Mouse (Mus musculus) midbrain, embryonic 15.5 days (tissue): ENCODE data around the gene Acsl5. TPM values are rescaled to one million over a fixed set of nuclear protein-coding genes. Genes with fewer than 3 reads are reported as not detected.

Experiments
- ATAC-seq: fragments of 200-750 bp; cut with Nextera tagmentation; replicated peaks from 2 replicates; pipeline ENCODE4 v1.8.0; 2017; ENCODE audit warnings: moderate TSS enrichment
- H3K27ac ChIP-seq: fragments of 300-500 bp; sonication (generic); 2 replicates; pipeline ENCODE4 v1.5.1; 2015; ENCODE audit warnings: mild to moderate bottlenecking, inconsistent platforms
- H3K27me3 ChIP-seq: fragments of 300-500 bp; sonication (generic); replicated peaks from 2 replicates; pipeline ENCODE4 v1.6.1; 2015; ENCODE audit warnings: inconsistent platforms
- H3K36me3 ChIP-seq: fragments of 300-500 bp; sonication (generic); replicated peaks from 2 replicates; pipeline ENCODE4 v1.6.1; 2015; ENCODE audit warnings: inconsistent platforms
- H3K4me1 ChIP-seq: fragments of 300-500 bp; sonication (generic); 2 replicates; pipeline ENCODE4 v1.6.1; 2015; ENCODE audit warnings: inconsistent platforms
- H3K4me2 ChIP-seq: fragments of 300-500 bp; sonication (generic); 2 replicates; pipeline ENCODE4 v1.6.1; 2015; ENCODE audit warnings: inconsistent platforms, mild to moderate bottlenecking, moderate library complexity
- H3K4me3 ChIP-seq: fragments of 300-500 bp; sonication (generic); 2 replicates; pipeline ENCODE4 v1.5.1; 2015; ENCODE audit warnings: mild to moderate bottlenecking, inconsistent platforms
- H3K9ac ChIP-seq: fragments of 300-500 bp; sonication (generic); 2 replicates; pipeline ENCODE4 v1.6.1; 2015; ENCODE audit warnings: mild to moderate bottlenecking, inconsistent platforms
- H3K9me3 ChIP-seq: fragments of 300-500 bp; sonication (generic); 2 replicates; pipeline ENCODE4 v1.6.1; 2016; ENCODE audit warnings: inconsistent platforms
- WGBS: fragments of 180-500 bp; shearing (Covaris S2); methylation state at CpG from one replicate; pipeline ENCODE4 v1.1.7; 2015; ENCODE audit warnings: mixed read lengths; 5-methylcytosine and 5-hydroxymethylcytosine counted together
- polyA plus RNA-seq: library from polyadenylated mRNA; unstranded; fragments of >200 nt; fragmentation: Nextera tagmentation; extraction: Ambion mirVana; gene quantifications from 2 replicates; pipeline ENCODE4 v1.2.1, GENCODE M21; 2015

Acsl5 gene
- polyA plus RNA-seq, 1 experiment from 2014 or later: 13.4 TPM

DNA sequence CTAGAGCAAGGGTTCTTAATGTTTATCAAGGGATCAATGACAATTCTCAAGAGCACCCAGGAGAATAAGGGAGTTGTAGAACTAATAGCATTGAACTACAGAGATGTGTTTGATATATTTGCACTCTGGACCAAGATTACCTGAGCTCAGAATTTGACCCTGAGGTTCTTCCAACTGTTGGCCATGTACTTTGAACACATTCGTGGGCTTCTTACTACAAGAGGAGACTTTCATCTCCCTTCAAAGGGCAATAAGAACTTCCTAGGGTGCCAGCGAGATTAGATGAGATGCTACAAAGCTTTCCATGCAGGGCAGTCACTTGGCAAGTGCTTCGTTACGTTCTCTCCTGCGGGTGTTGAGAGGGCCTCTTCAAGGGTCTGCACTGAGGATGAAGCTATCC lies 4.2 kb upstream of the Acsl5 start:
- ATAC-seq: no peak

DNA sequence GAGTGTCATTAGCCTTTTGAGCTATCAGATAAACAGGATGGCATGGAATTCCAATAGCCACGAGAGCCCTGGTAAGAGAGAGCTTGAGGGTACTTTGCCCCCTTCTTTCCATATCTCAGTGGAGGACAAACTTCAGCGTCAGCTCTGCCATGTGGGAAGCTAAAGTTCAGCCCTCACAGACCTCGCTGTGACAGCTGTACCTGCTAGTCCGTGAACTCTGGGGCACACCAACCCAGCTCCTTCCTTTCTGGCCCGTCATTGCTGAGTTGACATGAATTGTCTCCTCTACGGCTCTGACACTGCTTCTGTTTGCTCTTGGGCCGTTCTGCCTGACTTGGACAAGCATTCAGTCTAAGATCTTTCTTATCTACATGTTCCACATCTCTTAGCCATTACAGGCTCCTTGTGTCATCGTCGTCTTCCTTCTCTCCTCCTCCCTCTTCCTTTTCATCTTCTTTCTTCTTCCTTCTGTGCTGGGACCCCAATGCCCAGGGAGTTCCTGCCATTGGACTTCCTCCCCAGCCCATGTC lies 3.7 kb upstream of the Acsl5 start:
- no peak overlapping the region for H3K9ac ChIP-seq
- H3K4me1 ChIP-seq: peaks cover 1% of the 10 kb centered on the region; the same call in 1 of the 2 replicates
- 76% methylated on average over 9 of the region's 9 CpGs for WGBS
- no peaks in the 10 kb centered on the region for H3K9me3 ChIP-seq
- ATAC-seq: no peak
- H3K4me2 ChIP-seq: no peak overlapping the region
- no peaks in the 10 kb centered on the region for H3K36me3 ChIP-seq
- H3K27ac ChIP-seq: no peak overlapping the region
- no peaks in the 10 kb centered on the region for H3K27me3 ChIP-seq
- H3K4me3 ChIP-seq: no peak overlapping the region

More for the DNA sequence above, 4.2 kb upstream of the Acsl5 start:
- Histone ChIP-seq H3K27me3 (no peaks in the 10 kb centered on the region), H3K4me2 (no peak overlapping the region), H3K4me3 (no peak overlapping the region), H3K36me3 (no peaks in the 10 kb centered on the region), H3K4me1 (no peaks in the 10 kb centered on the region), H3K9me3 (no peaks in the 10 kb centered on the region), H3K27ac (no peak overlapping the region), H3K9ac (no peak overlapping the region)
- WGBS: 82% methylated on average over 5 of the region's 5 CpGs

DNA sequence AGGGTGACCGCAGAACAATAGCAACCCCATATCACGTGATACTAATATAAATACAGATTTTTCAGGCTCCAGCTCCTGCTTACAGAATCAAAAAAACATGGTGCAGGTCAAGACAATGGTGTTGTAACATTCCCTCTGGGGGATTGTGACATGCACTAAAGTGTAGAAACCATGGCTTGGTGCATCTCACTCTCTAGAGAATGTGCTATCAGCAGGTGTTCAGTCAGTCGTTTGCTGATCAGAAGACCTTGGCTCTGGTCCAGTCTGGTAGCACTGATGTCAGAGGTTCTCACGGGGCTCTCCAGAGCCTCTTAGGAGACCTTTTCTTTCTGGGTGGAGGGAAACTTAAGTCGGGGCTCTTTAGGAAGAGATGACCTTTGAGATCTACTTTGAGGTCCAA lies 1.3 kb upstream of the Acsl5 start:
- H3K36me3 ChIP-seq: no peaks in the 10 kb centered on the region
- H3K4me1 ChIP-seq: peaks cover 19% of the 10 kb centered on the region
- H3K27me3 ChIP-seq: no peaks in the 10 kb centered on the region
- 85% methylated on average over 5 of the region's 5 CpGs for WGBS
- H3K27ac ChIP-seq: no peak overlapping the region
- ATAC-seq: no peak
- H3K9ac ChIP-seq: no peak overlapping the region
- no peak overlapping the region for H3K4me2 ChIP-seq
- H3K4me3 ChIP-seq: no peak overlapping the region
- H3K9me3 ChIP-seq: no peaks in the 10 kb centered on the region

DNA sequence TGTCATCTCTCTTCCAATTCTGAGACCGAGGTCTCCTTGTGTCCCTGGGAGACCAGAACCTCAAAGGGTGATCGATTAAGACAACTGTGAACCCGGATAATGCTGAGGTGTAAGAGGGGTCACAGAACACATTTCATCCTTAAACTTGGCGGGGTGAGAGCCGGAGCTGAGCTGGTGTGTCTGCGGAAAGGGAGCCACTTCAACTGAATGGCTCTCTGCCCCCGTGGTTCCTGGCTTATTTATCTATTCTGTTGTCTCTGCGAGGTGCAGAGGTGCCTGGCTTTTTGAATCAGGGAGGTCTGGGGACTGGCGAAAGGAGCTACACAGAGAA lies 1.5 kb downstream of the Acsl5 start:
- WGBS: 3% methylated on average over 9 of the region's 9 CpGs
- ATAC-seq: peak; percentile 53
- Histone ChIP-seq H3K36me3 (no peaks in the 10 kb centered on the region), H3K27me3 (no peaks in the 10 kb centered on the region), H3K4me3 (peak overlapping the region; percentile 45), H3K27ac (peak overlapping the region; percentile 54), H3K9me3 (no peaks in the 10 kb centered on the region), H3K9ac (peak overlapping the region; percentile 57), H3K4me2 (peak overlapping the region; percentile 81), H3K4me1 (peaks cover 19% of the 10 kb centered on the region)

- no peaks in the 10 kb centered on the region for H3K36me3 ChIP-seq
- H3K4me2 ChIP-seq: peak overlapping the region; percentile 81
- WGBS: under 1% methylated on average over 32 of the region's 32 CpGs
- H3K9me3 ChIP-seq: no peaks in the 10 kb centered on the region
- H3K27me3 ChIP-seq: no peaks in the 10 kb centered on the region
- peak overlapping the region; percentile 45 for H3K4me3 ChIP-seq
- peak overlapping the region; percentile 57 for H3K9ac ChIP-seq
- ATAC-seq: peak; percentile 74
- peaks cover 19% of the 10 kb centered on the region for H3K4me1 ChIP-seq
- peak overlapping the region; percentile 54 for H3K27ac ChIP-seq
Measured at GRCm38 (mm10) chr19:55253570-55254441, 2.1 kb downstream of the Acsl5 start.

GRCm38 (mm10) chr19:55254513-55255016 lies 2.8 kb downstream of the Acsl5 start:
- peak; percentile 78 for ATAC-seq
- Histone ChIP-seq H3K27ac (peak overlapping the region; percentile 54), H3K4me3 (peak overlapping the region; percentile 45), H3K4me1 (peaks cover 19% of the 10 kb centered on the region), H3K4me2 (peak overlapping the region; percentile 81), H3K36me3 (no peaks in the 10 kb centered on the region), H3K27me3 (no peaks in the 10 kb centered on the region), H3K9me3 (no peaks in the 10 kb centered on the region), H3K9ac (peak overlapping the region; percentile 57)
- WGBS: 12% methylated on average over 5 of the region's 5 CpGs

DNA sequence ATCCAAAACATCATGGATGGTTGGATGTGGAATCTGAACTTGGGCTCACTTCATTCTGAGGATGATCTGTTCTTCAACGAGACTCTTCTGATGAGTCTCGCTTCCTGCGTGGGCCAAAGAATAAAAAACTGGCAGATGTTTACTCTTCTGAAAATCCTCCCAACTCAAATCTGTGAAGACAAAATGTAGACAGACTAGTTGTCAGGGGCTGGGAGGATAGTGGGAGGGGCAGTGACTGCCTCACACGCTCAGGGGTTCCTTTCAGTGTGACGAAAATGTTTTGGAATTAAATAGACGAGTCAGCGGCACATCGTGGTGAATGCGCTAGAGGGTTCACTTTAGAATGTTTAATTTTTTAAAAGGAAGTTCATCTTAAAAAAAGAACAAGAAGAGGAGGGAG lies 4.4 kb downstream of the Acsl5 start:
- peaks cover 19% of the 10 kb centered on the region for H3K4me1 ChIP-seq
- H3K4me3 ChIP-seq: no peak overlapping the region
- no peaks in the 10 kb centered on the region for H3K9me3 ChIP-seq
- no peak overlapping the region for H3K4me2 ChIP-seq
- WGBS: 79% methylated on average over 9 of the region's 9 CpGs
- no peaks in the 10 kb centered on the region for H3K27me3 ChIP-seq
- no peak overlapping the region for H3K9ac ChIP-seq
- ATAC-seq: no peak
- H3K36me3 ChIP-seq: no peaks in the 10 kb centered on the region
- no peak overlapping the region for H3K27ac ChIP-seq

GRCm38 (mm10) chr19:55257656-55258375 lies 6.1 kb downstream of the Acsl5 start:
- no peak overlapping the region for H3K27ac ChIP-seq
- H3K36me3 ChIP-seq: no peaks in the 10 kb centered on the region
- H3K4me3 ChIP-seq: no peak overlapping the region
- H3K9me3 ChIP-seq: no peaks in the 10 kb centered on the region
- peaks cover 19% of the 10 kb centered on the region for H3K4me1 ChIP-seq
- WGBS: 87% methylated on average over 5 of the region's 5 CpGs
- no peaks in the 10 kb centered on the region for H3K27me3 ChIP-seq
- ATAC-seq: no peak
- H3K4me2 ChIP-seq: no peak overlapping the region
- H3K9ac ChIP-seq: no peak overlapping the region

GRCm38 (mm10) chr19:55258514-55258913 lies 6.8 kb downstream of the Acsl5 start:
- no peak overlapping the region for H3K4me2 ChIP-seq
- no peaks in the 10 kb centered on the region for H3K27me3 ChIP-seq
- no peak overlapping the region for H3K27ac ChIP-seq
- no peak overlapping the region for H3K4me3 ChIP-seq
- peaks cover 13% of the 10 kb centered on the region for H3K4me1 ChIP-seq
- no peak overlapping the region for H3K9ac ChIP-seq
- H3K36me3 ChIP-seq: no peaks in the 10 kb centered on the region
- no peaks in the 10 kb centered on the region for H3K9me3 ChIP-seq
- WGBS: 91% methylated on average over 5 of the region's 5 CpGs
- no peak for ATAC-seq

DNA sequence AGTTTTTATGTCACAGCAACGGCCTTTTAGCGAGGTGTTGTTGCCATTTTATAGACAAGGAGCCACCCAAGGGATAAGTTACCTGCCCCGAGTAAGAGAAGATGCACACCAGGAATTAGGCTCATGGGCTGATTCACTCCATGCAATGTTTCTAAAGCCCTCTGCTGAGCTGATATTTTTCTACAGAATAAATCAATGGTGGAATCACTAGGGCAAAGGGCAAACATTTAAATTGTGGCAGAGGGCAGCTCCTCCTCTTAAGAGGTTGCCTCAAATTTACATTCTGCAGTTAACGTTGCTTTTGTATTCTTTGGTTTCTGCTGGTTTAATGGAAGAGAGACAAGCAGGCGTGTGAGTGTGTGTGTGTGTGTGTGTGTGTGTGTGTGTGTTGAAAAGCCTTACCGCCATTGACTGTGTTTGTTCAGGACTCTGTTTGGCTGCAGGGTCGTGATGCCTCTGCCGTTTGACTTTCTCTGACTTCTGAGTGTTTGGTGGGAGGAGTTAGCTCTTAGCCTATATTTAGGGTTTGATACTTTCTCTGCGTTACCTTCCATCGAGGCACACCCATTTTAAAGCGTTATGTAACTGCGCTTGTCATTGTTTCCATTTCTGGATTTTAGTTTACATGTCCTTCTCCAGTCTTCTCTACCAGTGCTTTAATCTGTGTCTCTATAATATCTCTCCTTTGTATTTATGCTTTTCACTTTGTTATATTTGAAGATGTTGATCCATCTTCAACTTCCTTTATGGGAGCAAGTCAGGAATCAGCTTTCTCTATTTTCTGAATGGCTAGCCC lies 8.8 kb downstream of the Acsl5 start:
- 79% methylated on average over 12 of the region's 12 CpGs for WGBS
- H3K27me3 ChIP-seq: no peaks in the 10 kb centered on the region

GRCm38 (mm10) chr19:55265269-55265668 lies 13.5 kb downstream of the Acsl5 start:
- Histone ChIP-seq H3K27me3 (no peaks in the 10 kb centered on the region), H3K4me1 (no peaks in the 10 kb centered on the region), H3K9me3 (no peaks in the 10 kb centered on the region), H3K9ac (no peak overlapping the region), H3K4me2 (no peak overlapping the region), H3K36me3 (no peaks in the 10 kb centered on the region), H3K4me3 (no peak overlapping the region), H3K27ac (no peak overlapping the region)
- ATAC-seq: no peak
- WGBS: 84% methylated on average over 3 of the region's 3 CpGs

More for the DNA sequence above, 8.8 kb downstream of the Acsl5 start:
- H3K9ac ChIP-seq: no peak overlapping the region
- H3K27ac ChIP-seq: no peak overlapping the region
- no peaks in the 10 kb centered on the region for H3K4me1 ChIP-seq
- ATAC-seq: no peak
- H3K4me2 ChIP-seq: no peak overlapping the region
- no peaks in the 10 kb centered on the region for H3K36me3 ChIP-seq
- H3K9me3 ChIP-seq: no peaks in the 10 kb centered on the region
- no peak overlapping the region for H3K4me3 ChIP-seq

GRCm38 (mm10) chr19:55266786-55267185 lies 15.0 kb downstream of the Acsl5 start:
- Histone ChIP-seq H3K9me3 (no peaks in the 10 kb centered on the region), H3K4me2 (no peak overlapping the region), H3K27ac (no peak overlapping the region), H3K9ac (no peak overlapping the region), H3K27me3 (no peaks in the 10 kb centered on the region), H3K4me3 (no peak overlapping the region), H3K36me3 (no peaks in the 10 kb centered on the region), H3K4me1 (no peaks in the 10 kb centered on the region)
- ATAC-seq: no peak
- 78% methylated on average over 3 of the region's 3 CpGs for WGBS
